Mouse (Mus musculus) forebrain, embryonic 12.5 days (tissue): ENCODE results near the gene Trim69. TPM values are rescaled to one million over a fixed set of nuclear protein-coding genes. Genes with fewer than 3 reads are reported as not detected.

ENCODE experiments used
- ATAC-seq: fragments of 200-750 bp; cut with Nextera tagmentation; 2 replicates; pipeline ENCODE4 v1.8.0; 2017; ENCODE audit warnings: moderate TSS enrichment; ENCODE audit not compliant: low FRiP score
- H3K27ac ChIP-seq: fragments of 300-500 bp; sonication (generic); 2 replicates; pipeline ENCODE4 v1.5.1; 2016; ENCODE audit warnings: mild to moderate bottlenecking
- H3K27me3 ChIP-seq: fragments of 300-500 bp; sonication (generic); 2 replicates; pipeline ENCODE4 v1.6.1; 2016; ENCODE audit warnings: mild to moderate bottlenecking
- H3K36me3 ChIP-seq: fragments of 300-500 bp; sonication (generic); replicated peaks from 2 replicates; pipeline ENCODE4 v1.6.1; 2016; ENCODE audit warnings: mild to moderate bottlenecking
- H3K4me1 ChIP-seq: fragments of 300-500 bp; sonication (generic); 2 replicates; pipeline ENCODE4 v1.6.1; 2016
- H3K4me2 ChIP-seq: fragments of 300-500 bp; sonication (generic); 2 replicates; pipeline ENCODE4 v1.6.1; 2016; ENCODE audit warnings: mild to moderate bottlenecking, moderate library complexity
- H3K4me3 ChIP-seq: fragments of 300-500 bp; sonication (generic); replicated peaks from 2 replicates; pipeline ENCODE4 v1.5.1; 2016; ENCODE audit warnings: mild to moderate bottlenecking
- H3K9ac ChIP-seq: fragments of 300-500 bp; sonication (generic); 2 replicates; pipeline ENCODE4 v1.6.1; 2016; ENCODE audit warnings: mild to moderate bottlenecking
- H3K9me3 ChIP-seq: fragments of 300-500 bp; sonication (generic); 2 replicates; pipeline ENCODE4 v1.6.1; 2016
- WGBS: fragments of 180-500 bp; shearing (Covaris S2); methylation state at CpG from one replicate; pipeline ENCODE4 v1.1.7; 2016; 5-methylcytosine and 5-hydroxymethylcytosine counted together
- polyA plus RNA-seq: library from polyadenylated mRNA; unstranded; fragments of >200 nt; fragmentation: Nextera tagmentation; extraction: Ambion mirVana; gene quantifications from 2 replicates; pipeline ENCODE4 v1.2.1, GENCODE M21; 2016

Trim69 gene
- polyA plus RNA-seq, 1 experiment from 2014 or later: not detected

DNA sequence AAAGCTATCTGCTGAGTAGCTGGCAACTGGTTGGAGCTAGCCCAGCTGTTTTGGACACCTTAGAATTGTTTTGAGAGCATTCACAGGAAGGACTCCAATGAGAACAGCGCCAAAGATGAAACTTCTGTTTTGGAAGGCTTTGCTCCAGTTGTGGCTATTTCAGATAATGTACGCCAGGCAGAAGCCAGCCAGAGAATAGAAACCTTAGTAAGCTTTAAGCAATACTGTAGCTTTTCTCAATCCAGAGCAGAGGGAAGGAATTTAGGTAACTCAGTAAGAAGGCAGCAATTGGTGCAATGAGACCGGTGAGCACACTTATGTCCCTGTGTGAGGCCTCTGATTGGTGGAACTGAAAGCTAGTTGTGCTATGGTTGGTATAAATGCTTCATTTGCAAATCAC, 17.4 kb upstream of the Trim69 start:
- no peaks in the 10 kb centered on the region; the same call in 1 of the 2 replicates for H3K27me3 ChIP-seq
- H3K4me1 ChIP-seq: 0 out of 2 replicates have a peak, but pooled peaks cover 4% of the 10 kb centered on the region
- H3K4me3 ChIP-seq: no peak overlapping the region
- no peak overlapping the region for H3K9ac ChIP-seq
- no peak for ATAC-seq
- H3K27ac ChIP-seq: no peak overlapping the region
- no peaks in the 10 kb centered on the region for H3K9me3 ChIP-seq
- no peaks in the 10 kb centered on the region for H3K36me3 ChIP-seq
- 87% methylated on average over 3 of the region's 3 CpGs for WGBS
- no peak overlapping the region for H3K4me2 ChIP-seq

DNA sequence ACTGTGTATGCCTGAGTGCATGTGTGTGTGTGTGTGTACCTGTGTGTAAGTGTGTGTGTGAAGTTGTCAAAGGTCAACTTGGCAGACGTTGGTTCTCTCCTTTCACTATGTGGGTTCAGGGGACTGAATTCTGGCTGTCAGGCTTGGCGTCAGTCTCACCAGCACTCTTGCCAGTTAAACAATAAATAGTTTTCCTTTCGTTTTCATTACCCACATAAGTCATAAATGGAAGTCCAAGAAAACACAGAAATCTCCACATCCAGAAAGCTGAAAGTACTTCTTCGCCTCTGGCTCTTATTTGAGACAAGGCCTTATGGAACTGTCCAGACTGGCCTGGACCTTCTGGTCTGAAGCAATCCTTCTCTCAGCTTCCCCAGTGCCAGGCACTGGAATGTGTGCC, 14.7 kb upstream of the Trim69 start:
- no peak for ATAC-seq
- Histone ChIP-seq H3K27me3 (peaks cover 3% of the 10 kb centered on the region; the same call in 1 of the 2 replicates), H3K9me3 (no peaks in the 10 kb centered on the region), H3K4me2 (no peak overlapping the region), H3K4me3 (no peak overlapping the region), H3K4me1 (peaks cover 10% of the 10 kb centered on the region), H3K9ac (no peak overlapping the region), H3K36me3 (no peaks in the 10 kb centered on the region), H3K27ac (no peak overlapping the region)
- 67% methylated on average over 4 of the region's 4 CpGs for WGBS

DNA sequence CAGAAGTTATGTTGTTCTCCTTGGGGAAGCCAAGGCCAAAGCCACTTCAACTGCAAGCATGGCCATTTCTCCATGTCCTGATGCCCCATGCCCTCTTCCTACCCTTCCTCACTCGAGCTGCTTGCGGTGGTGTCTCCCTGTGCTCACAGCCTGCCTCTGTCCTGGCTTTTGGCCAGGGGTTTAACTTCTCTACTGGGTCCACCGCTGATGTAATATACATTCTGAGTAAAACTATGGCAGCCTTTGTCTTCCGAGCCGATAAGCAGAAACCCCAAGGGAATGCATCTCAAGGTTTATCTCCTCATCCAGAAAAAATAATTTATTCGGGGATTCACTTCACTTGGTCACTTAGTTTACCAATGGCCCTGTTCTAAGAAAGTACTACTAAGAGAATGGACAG, 13.8 kb upstream of the Trim69 start:
- Histone ChIP-seq H3K27me3 (peaks cover 3% of the 10 kb centered on the region; the same call in 1 of the 2 replicates), H3K27ac (no peak overlapping the region), H3K36me3 (no peaks in the 10 kb centered on the region; the same call in 1 of the 2 replicates), H3K9me3 (no peaks in the 10 kb centered on the region), H3K9ac (no peak overlapping the region), H3K4me1 (peaks cover 10% of the 10 kb centered on the region), H3K4me3 (no peak overlapping the region), H3K4me2 (no peak overlapping the region)
- WGBS: 82% methylated on average over 6 of the region's 6 CpGs
- no peak for ATAC-seq

- peak within 1 kb of the TSS; percentile 55 for H3K4me3 ChIP-seq
- WGBS: under 1% methylated on average over 40 of the region's 40 CpGs
- peak; percentile 98 for ATAC-seq
- 0 out of 2 replicates have a peak within 1 kb of the TSS, but pooled peaks have one; percentile 5 for H3K27ac ChIP-seq
- H3K4me2 ChIP-seq: peak within 1 kb of the TSS; percentile 75
- no peaks in the 10 kb centered on the region for H3K9me3 ChIP-seq
- H3K4me1 ChIP-seq: peaks cover 10% of the 10 kb centered on the region
- no peaks in the 10 kb centered on the region; the same call in 1 of the 2 replicates for H3K36me3 ChIP-seq
- H3K9ac ChIP-seq: peak within 1 kb of the TSS; percentile 73
- peaks cover 3% of the 10 kb centered on the region; the same call in 1 of the 2 replicates for H3K27me3 ChIP-seq
Observed at GRCm38 (mm10) chr2:122147508-122148241, 12.8 kb upstream of the Trim69 start, which contains the start of gene B2m. B2m (plus strand) TSS chr2:122147686.

- H3K4me1 ChIP-seq: peaks cover 10% of the 10 kb centered on the region
- H3K27me3 ChIP-seq: peaks cover 3% of the 10 kb centered on the region; the same call in 1 of the 2 replicates
- ATAC-seq: no peak
- H3K9me3 ChIP-seq: no peaks in the 10 kb centered on the region
- no peaks in the 10 kb centered on the region; the same call in 1 of the 2 replicates for H3K36me3 ChIP-seq
- H3K9ac ChIP-seq: peak overlapping the region; percentile 73
- H3K27ac ChIP-seq: no peak overlapping the region
- H3K4me3 ChIP-seq: peak overlapping the region; percentile 55
- peak overlapping the region; percentile 75 for H3K4me2 ChIP-seq
- 40% methylated on average over 18 of the region's 18 CpGs for WGBS
Observed at GRCm38 (mm10) chr2:122148242-122148917, 12.1 kb upstream of the Trim69 start.

- H3K4me2 ChIP-seq: no peak overlapping the region
- H3K36me3 ChIP-seq: no peaks in the 10 kb centered on the region; the same call in 1 of the 2 replicates
- H3K9me3 ChIP-seq: no peaks in the 10 kb centered on the region
- no peak for ATAC-seq
- peaks cover 3% of the 10 kb centered on the region; the same call in 1 of the 2 replicates for H3K27me3 ChIP-seq
- WGBS: 87% methylated on average over 6 of the region's 6 CpGs
- no peak overlapping the region for H3K4me3 ChIP-seq
- no peak overlapping the region for H3K27ac ChIP-seq
- no peak overlapping the region for H3K9ac ChIP-seq
- peaks cover 10% of the 10 kb centered on the region for H3K4me1 ChIP-seq
Observed at GRCm38 (mm10) chr2:122149316-122149715, 11.2 kb upstream of the Trim69 start.

- no peak overlapping the region for H3K9ac ChIP-seq
- H3K4me3 ChIP-seq: no peak overlapping the region
- H3K4me2 ChIP-seq: no peak overlapping the region
- 93% methylated on average over 3 of the region's 3 CpGs for WGBS
- no peak for ATAC-seq
- H3K27ac ChIP-seq: no peak overlapping the region
- no peaks in the 10 kb centered on the region; the same call in 1 of the 2 replicates for H3K36me3 ChIP-seq
- peaks cover 10% of the 10 kb centered on the region for H3K4me1 ChIP-seq
- H3K27me3 ChIP-seq: peaks cover 3% of the 10 kb centered on the region; the same call in 1 of the 2 replicates
- no peaks in the 10 kb centered on the region for H3K9me3 ChIP-seq
Observed at GRCm38 (mm10) chr2:122149716-122150115, 10.8 kb upstream of the Trim69 start.

GRCm38 (mm10) chr2:122151221-122151620, 9.3 kb upstream of the Trim69 start:
- WGBS: 90% methylated on average over 1 of the region's 1 CpGs
- ATAC-seq: no peak
- H3K36me3 ChIP-seq: no peaks in the 10 kb centered on the region; the same call in 1 of the 2 replicates

GRCm38 (mm10) chr2:122152850-122153249, 7.7 kb upstream of the Trim69 start:
- H3K4me1 ChIP-seq: peaks cover 6% of the 10 kb centered on the region
- H3K4me2 ChIP-seq: no peak overlapping the region
- no peak overlapping the region for H3K27ac ChIP-seq
- no peak for ATAC-seq
- H3K4me3 ChIP-seq: no peak overlapping the region
- H3K9me3 ChIP-seq: no peaks in the 10 kb centered on the region
- H3K36me3 ChIP-seq: no peaks in the 10 kb centered on the region; the same call in 1 of the 2 replicates
- WGBS: 87% methylated on average over 3 of the region's 3 CpGs
- peaks cover 3% of the 10 kb centered on the region; the same call in 1 of the 2 replicates for H3K27me3 ChIP-seq
- no peak overlapping the region for H3K9ac ChIP-seq

More at GRCm38 (mm10) chr2:122151221-122151620, 9.3 kb upstream of the Trim69 start:
- Histone ChIP-seq H3K9ac (no peak overlapping the region), H3K9me3 (no peaks in the 10 kb centered on the region), H3K4me1 (peaks cover 10% of the 10 kb centered on the region), H3K27me3 (peaks cover 3% of the 10 kb centered on the region; the same call in 1 of the 2 replicates), H3K4me3 (no peak overlapping the region), H3K27ac (no peak overlapping the region), H3K4me2 (no peak overlapping the region)

DNA sequence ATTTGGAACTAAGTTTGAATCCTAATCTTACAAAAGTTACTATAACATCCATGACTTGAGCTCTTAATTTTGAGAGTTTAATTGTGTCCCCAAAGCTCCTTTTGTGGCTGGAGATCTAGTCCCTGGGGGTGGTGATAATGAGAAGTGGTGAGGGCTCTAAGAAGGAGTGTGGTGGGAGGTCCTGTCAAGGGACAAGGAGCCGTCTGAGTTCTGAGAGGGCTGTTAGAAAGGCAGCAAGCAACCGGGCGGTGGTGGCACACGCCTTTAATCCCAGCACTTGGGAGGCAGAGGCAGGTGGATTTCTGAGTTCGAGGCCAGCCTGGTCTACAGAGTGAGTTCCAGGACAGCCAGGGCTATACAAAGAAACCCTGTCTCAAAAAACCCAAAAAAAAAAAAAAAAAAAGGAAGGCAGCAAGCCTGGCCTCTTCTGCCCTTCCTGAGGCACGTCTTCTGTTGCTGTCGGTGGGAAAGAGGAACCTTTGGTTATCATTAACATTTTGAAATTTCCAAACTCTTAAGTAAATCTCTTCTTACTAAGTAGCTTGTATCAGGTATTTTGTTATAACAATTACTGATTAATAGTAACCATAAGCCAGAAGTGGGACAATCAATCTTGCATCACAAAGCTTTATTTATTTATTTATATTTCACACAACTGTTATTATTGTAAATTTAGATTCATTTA, 6.7 kb upstream of the Trim69 start:
- H3K9me3 ChIP-seq: no peaks in the 10 kb centered on the region
- no peak overlapping the region for H3K27ac ChIP-seq
- H3K4me3 ChIP-seq: no peak overlapping the region
- H3K36me3 ChIP-seq: no peaks in the 10 kb centered on the region; the same call in 1 of the 2 replicates
- no peaks in the 10 kb centered on the region for H3K27me3 ChIP-seq
- H3K4me1 ChIP-seq: no peaks in the 10 kb centered on the region
- 83% methylated on average over 7 of the region's 7 CpGs for WGBS
- ATAC-seq: no peak
- H3K4me2 ChIP-seq: no peak overlapping the region
- H3K9ac ChIP-seq: no peak overlapping the region

DNA sequence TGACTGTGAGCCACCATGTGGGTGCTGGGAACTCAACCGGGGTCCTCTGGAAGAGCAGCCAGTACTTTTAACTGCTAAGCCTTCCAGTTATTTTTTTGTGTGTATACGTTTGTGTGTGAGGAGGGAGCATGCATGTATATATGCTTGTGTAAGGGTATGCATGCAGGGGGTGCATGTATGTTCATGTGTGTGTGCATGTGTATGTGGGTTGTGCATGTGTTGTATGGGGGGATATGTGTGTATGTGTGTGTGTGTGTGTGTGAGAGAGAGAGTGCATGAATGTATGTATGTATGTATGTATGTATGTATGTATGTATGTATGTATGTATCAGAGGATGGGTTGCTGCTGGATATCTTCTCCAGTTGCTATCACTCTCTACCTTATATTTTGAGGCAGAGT, 6.0 kb upstream of the Trim69 start:
- H3K27ac ChIP-seq: no peak overlapping the region
- no peaks in the 10 kb centered on the region for H3K9me3 ChIP-seq
- no peak for ATAC-seq
- no peak overlapping the region for H3K9ac ChIP-seq
- H3K27me3 ChIP-seq: no peaks in the 10 kb centered on the region
- H3K4me3 ChIP-seq: no peak overlapping the region
- 93% methylated on average over 2 of the region's 2 CpGs for WGBS
- no peaks in the 10 kb centered on the region; the same call in 1 of the 2 replicates for H3K36me3 ChIP-seq
- no peaks in the 10 kb centered on the region for H3K4me1 ChIP-seq
- no peak overlapping the region for H3K4me2 ChIP-seq

- WGBS: 84% methylated on average over 2 of the region's 2 CpGs
Observed at GRCm38 (mm10) chr2:122155292-122155691, 5.2 kb upstream of the Trim69 start.

More at GRCm38 (mm10) chr2:122155292-122155691, 5.2 kb upstream of the Trim69 start:
- Histone ChIP-seq H3K4me3 (no peak overlapping the region), H3K27ac (no peak overlapping the region), H3K9me3 (no peaks in the 10 kb centered on the region), H3K4me1 (no peaks in the 10 kb centered on the region), H3K27me3 (no peaks in the 10 kb centered on the region), H3K9ac (no peak overlapping the region), H3K36me3 (no peaks in the 10 kb centered on the region; the same call in 1 of the 2 replicates), H3K4me2 (no peak overlapping the region)
- no peak for ATAC-seq
